ENCODE assay signal across 8 mouse cellular contexts in genomic region chr7:24300771-24301282, GRCm38 (mm10). TPM values are rescaled to one million over a fixed set of nuclear protein-coding genes. Genes with fewer than 3 reads are reported as not detected.
A peak's percentile ranks its signal among the peaks of the same experiment; 100 is the strongest.
DNase-seq lines count a peak whose midpoint lies in the region; ATAC-seq lines count a peak whose summit lies in the region.

Gene Zfp61, minus strand, starts transcription at chr7:24301232.

- H3K27me3 ChIP-seq in heart, embryonic 10.5 days (ENCODE audit: insufficient read depth, poor library complexity, severe bottlenecking) = no peaks in the 10 kb centered on the region
- H3K27me3 ChIP-seq in liver, embryonic 13.5 days = no peaks in the 10 kb centered on the region
- no peaks in the 10 kb centered on the region for H3K27me3 ChIP-seq in neural tube, embryonic 11.5 days (ENCODE audit: control insufficient read depth, insufficient read depth, low read length)

- no peaks in the 10 kb centered on the region for H3K9me3 ChIP-seq in heart, embryonic 10.5 days
- H3K9me3 ChIP-seq in liver, embryonic 13.5 days (replicated peaks) = no peaks in the 10 kb centered on the region
- H3K9me3 ChIP-seq in neural tube, embryonic 11.5 days (ENCODE audit: control insufficient read depth, low read length) = no peaks in the 10 kb centered on the region

- H3K27ac ChIP-seq in heart, embryonic 10.5 days = peak within 1 kb of the TSS; percentile 62; the same call in 1 of the 2 replicates
- H3K27ac ChIP-seq in liver, embryonic 13.5 days = peak within 1 kb of the TSS; percentile 43; the same call in 1 of the 2 replicates
- H3K27ac ChIP-seq in neural tube, embryonic 11.5 days (ENCODE audit: low read depth, low read length) = 0 out of 2 replicates have a peak within 1 kb of the TSS, but pooled peaks have one; percentile 53

- DNase-seq in urinary bladder, adult 2 months (ENCODE audit: low spot score) = no peak
- no peak for DNase-seq in urinary bladder, postnatal 36 days (ENCODE audit: low spot score in 2 of 2)
- peak; percentile 84 for DNase-seq in heart, embryonic 10.5 days (ENCODE audit: low spot score)
- DNase-seq in kidney, adult 9 months = peak; percentile 38
- no peak for DNase-seq in liver, embryonic 13.5 days
- DNase-seq in neural tube, embryonic 11.5 days (ENCODE audit: low spot score) = peak; percentile 78
- DNase-seq in frontal cortex, postnatal 36 days (ENCODE audit: low spot score in 2 of 2) = no peak

- peak within 1 kb of the TSS; percentile 76 for H3K9ac ChIP-seq in liver, embryonic 13.5 days
- peak within 1 kb of the TSS; percentile 62 for H3K9ac ChIP-seq in neural tube, embryonic 11.5 days (ENCODE audit: low read length)

- peaks cover 33% of the 10 kb centered on the region for H3K36me3 ChIP-seq in heart, embryonic 10.5 days
- peaks cover 29% of the 10 kb centered on the region for H3K36me3 ChIP-seq in liver, embryonic 13.5 days
- peaks cover 9% of the 10 kb centered on the region for H3K36me3 ChIP-seq in neural tube, embryonic 11.5 days (ENCODE audit: control insufficient read depth, insufficient read depth, low read length)

- H3K4me2 ChIP-seq in liver, embryonic 13.5 days = peak within 1 kb of the TSS; percentile 80
- H3K4me2 ChIP-seq in neural tube, embryonic 11.5 days (ENCODE audit: low read depth) = peak within 1 kb of the TSS; percentile 90

- peak within 1 kb of the TSS; percentile 83 for H3K4me3 ChIP-seq in heart, embryonic 10.5 days
- peak within 1 kb of the TSS; percentile 70 for H3K4me3 ChIP-seq in liver, embryonic 13.5 days (replicated peaks)
- peak within 1 kb of the TSS; percentile 75 for H3K4me3 ChIP-seq in neural tube, embryonic 11.5 days (ENCODE audit: low read depth, low read length)

- peak; percentile 69 for ATAC-seq in common myeloid progenitor, adult 5-6 weeks (replicated peaks; ENCODE audit: low read depth, poor library complexity, severe bottlenecking)
- peak; percentile 78 for ATAC-seq in liver, embryonic 13.5 days (ENCODE audit: low read depth)
- ATAC-seq in neural tube, embryonic 11.5 days (ENCODE audit: insufficient read depth, low FRiP score, low TSS enrichment) = peak; percentile 49

- WGBS in heart, embryonic 10.5 days = 2% methylated on average over 13 of the region's 13 CpGs
- 3% methylated on average over 13 of the region's 13 CpGs for WGBS in liver, embryonic 13.5 days (ENCODE audit: insufficient replicate concordance)
- 2% methylated on average over 13 of the region's 13 CpGs for WGBS in neural tube, embryonic 11.5 days

- peaks cover 10% of the 10 kb centered on the region; the same call in 1 of the 2 replicates for H3K4me1 ChIP-seq in heart, embryonic 10.5 days
- H3K4me1 ChIP-seq in liver, embryonic 13.5 days (replicated peaks) = peaks cover 30% of the 10 kb centered on the region
- peaks cover 9% of the 10 kb centered on the region for H3K4me1 ChIP-seq in neural tube, embryonic 11.5 days (ENCODE audit: control insufficient read depth, insufficient read depth, low read length)

RNA-seq across cellular contexts. Expression of gene Zfp61, which starts in this region (rescaled TPM):
- polyA plus RNA-seq in urinary bladder, adult 2 months (2012; rRNA removed) = 16.1 and 18.1 TPM in 2 replicates
- 15.7 and 21.4 TPM in 2 replicates for total RNA-seq in common myeloid progenitor, adult 5-6 weeks (2017)
- 20.7 and 27.2 TPM in 2 replicates for polyA plus RNA-seq in heart, embryonic 10.5 days (2016; fragmentation: Nextera tagmentation; extraction: Ambion mirVana)
- polyA plus RNA-seq in liver, embryonic 13.5 days (2015; fragmentation: Nextera tagmentation; extraction: Ambion mirVana) = 3.4 and 5.1 TPM in 2 replicates
- polyA plus RNA-seq in neural tube, embryonic 11.5 days (2014; fragmentation: Nextera tagmentation; extraction: Ambion mirVana) = 34.4 and 40.9 TPM in 2 replicates

Comparison
In these comparisons a context has a peak if more than half of its experiments do, and no peak if none do; other contexts are left out.
1. DNase-seq: peak in heart, embryonic 10.5 days (single experiment), kidney, adult 9 months (single experiment) and neural tube, embryonic 11.5 days (single experiment); none in urinary bladder, adult 2 months (single experiment), urinary bladder, postnatal 36 days (0 of 2), liver, embryonic 13.5 days (single experiment) and frontal cortex, postnatal 36 days (0 of 2).
2. Peak in every context shown above with its lines, with median percentiles within 50 percentile points of each other: ATAC-seq, H3K27ac ChIP-seq and H3K4me3 ChIP-seq.